Mouse (Mus musculus) small intestine, adult 2 months (tissue): Measurements from ENCODE around the gene Slc12a7. TPM values are rescaled to one million over a fixed set of nuclear protein-coding genes. Genes with fewer than 3 reads are reported as not detected.

Experiments
- H3K27ac ChIP-seq: fragments of 200-500 bp; 2 replicates; pipeline ENCODE4 v1.5.1; 2012; ENCODE audit warnings: low read depth, low read length, control low read depth, inconsistent platforms; ENCODE audit not compliant: insufficient read depth
- H3K27me3 ChIP-seq: fragments of 200-500 bp; 2 replicates; pipeline ENCODE4 v1.6.1; 2012; ENCODE audit warnings: mild to moderate bottlenecking, moderate library complexity, low read length, inconsistent platforms; ENCODE audit not compliant: control insufficient read depth, insufficient read depth
- H3K36me3 ChIP-seq: fragments of 200-500 bp; 2 replicates; pipeline ENCODE4 v1.6.1; 2012; ENCODE audit warnings: mild to moderate bottlenecking, low read length, control low read depth, inconsistent platforms; ENCODE audit not compliant: control insufficient read depth, insufficient read depth
- H3K4me1 ChIP-seq: fragments of 200-500 bp; 2 replicates; pipeline ENCODE4 v1.6.1; 2012; ENCODE audit warnings: low read length, inconsistent platforms, mixed read lengths; ENCODE audit not compliant: control insufficient read depth, insufficient read depth, insufficient read length
- H3K4me3 ChIP-seq: fragments of 200-500 bp; 2 replicates; pipeline ENCODE4 v1.5.1; 2012; ENCODE audit warnings: low read depth, mild to moderate bottlenecking, control low read depth, inconsistent platforms, low read length, moderate library complexity
- CTCF ChIP-seq: fragments of 200-500 bp; IDR thresholded peaks from 2 replicates; pipeline ENCODE4 v1.5.1; 2012; ENCODE audit warnings: low read depth, mild to moderate bottlenecking, control low read depth, inconsistent platforms, low read length, moderate library complexity, mixed read lengths; ENCODE audit not compliant: insufficient replicate concordance, insufficient read length; ENCODE audit errors: extremely low read depth
- POLR2A ChIP-seq: fragments of 200-500 bp; IDR thresholded peaks from 2 replicates; pipeline ENCODE4 v1.6.1; 2012; ENCODE audit warnings: low read depth, mild to moderate bottlenecking, control low read depth, inconsistent platforms, low read length, moderate library complexity
- WGBS: fragments of 180-500 bp; shearing (Covaris S2); methylation state at CpG from one replicate; pipeline ENCODE4 v1.1.7; 2018; 5-methylcytosine and 5-hydroxymethylcytosine counted together
- polyA plus RNA-seq: library from polyadenylated mRNA; depleted of rRNA; stranded (reverse); fragments of >200 nt; gene quantifications from 2 replicates; pipeline ENCODE4 v1.2.3, GENCODE M21; 2012

Slc12a7 gene
- polyA plus RNA-seq, 1 experiment = 147 TPM

DNA sequence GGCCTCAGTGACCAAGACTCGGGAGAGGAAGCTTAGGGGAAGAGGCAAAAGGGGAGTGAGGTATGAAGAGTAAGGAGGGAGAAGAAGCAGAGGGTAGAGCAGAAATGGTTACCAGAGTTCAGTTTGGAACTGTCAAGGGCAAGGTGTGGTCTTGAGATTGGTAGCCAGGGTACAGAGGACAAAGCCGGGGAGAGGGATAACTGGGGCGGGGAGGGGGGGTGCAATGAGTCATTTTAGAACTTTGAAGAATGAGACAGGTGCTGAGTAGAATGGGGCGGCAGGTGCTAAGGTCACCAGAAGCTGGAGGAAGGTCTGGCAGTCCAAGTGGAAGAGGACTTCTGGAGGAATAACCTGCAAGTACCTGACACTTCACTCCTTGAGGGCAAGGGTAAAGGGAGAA lies 19.7 kb upstream of the Slc12a7 start:
- Histone ChIP-seq H3K27me3 (no peaks in the 10 kb centered on the region), H3K4me3 (no peak overlapping the region), H3K4me1 (peaks cover 35% of the 10 kb centered on the region; the same call in 1 of the 2 replicates), H3K27ac (peak overlapping the region; percentile 80), H3K36me3 (no peaks in the 10 kb centered on the region)
- 31% methylated on average over 4 of the region's 4 CpGs for WGBS
- TF ChIP-seq CTCF = no peak
- no peak for TF ChIP-seq POLR2A

DNA sequence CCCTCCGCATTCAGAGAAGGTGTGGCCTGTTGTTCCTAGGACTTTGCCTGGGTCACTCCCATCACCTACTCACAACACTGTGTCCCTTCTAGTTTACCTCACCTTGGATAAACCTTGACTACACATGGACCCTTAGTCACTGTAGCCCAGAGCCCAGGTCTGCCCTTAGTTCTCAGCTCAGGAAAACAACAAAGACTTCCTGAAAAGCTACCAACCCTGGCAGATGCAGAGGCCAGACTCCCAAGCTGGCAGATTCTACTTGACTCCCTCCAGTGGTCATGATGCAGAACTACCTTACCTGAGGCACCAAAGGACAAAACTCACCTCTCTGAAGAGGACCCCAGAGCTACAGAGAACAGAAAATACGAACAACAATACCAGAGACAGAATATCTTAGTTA lies 18.9 kb upstream of the Slc12a7 start:
- no peak for TF ChIP-seq POLR2A
- TF ChIP-seq CTCF = peak; percentile 61; the same call in 1 of the 2 replicates
- Histone ChIP-seq H3K36me3 (no peaks in the 10 kb centered on the region), H3K4me1 (peaks cover 28% of the 10 kb centered on the region; the same call in 1 of the 2 replicates), H3K27me3 (no peaks in the 10 kb centered on the region), H3K4me3 (no peak overlapping the region), H3K27ac (peak overlapping the region; percentile 78)
- WGBS = 31% methylated on average over 2 of the region's 2 CpGs

DNA sequence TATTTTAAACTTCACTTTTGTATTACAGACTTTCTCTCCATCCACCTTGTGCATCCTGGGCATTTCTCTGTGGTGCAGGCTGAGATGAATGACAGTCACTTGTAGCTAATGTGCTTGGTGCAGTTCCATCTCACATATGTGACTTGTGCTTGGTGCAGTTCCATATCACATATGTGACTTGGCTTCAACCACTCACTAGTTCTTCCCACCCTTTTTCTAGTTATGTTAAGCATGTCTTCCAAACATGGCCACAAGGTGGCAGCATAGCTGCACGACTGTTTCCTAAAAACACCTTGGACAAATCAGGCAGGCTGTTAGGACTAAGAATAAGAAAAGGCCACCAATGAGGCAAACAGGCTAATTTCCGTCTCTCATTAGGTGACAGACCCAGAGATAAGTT lies 14.7 kb upstream of the Slc12a7 start:
- Histone ChIP-seq H3K27me3 (no peaks in the 10 kb centered on the region), H3K27ac (no peak overlapping the region), H3K4me3 (no peak overlapping the region), H3K4me1 (no peaks in the 10 kb centered on the region), H3K36me3 (no peaks in the 10 kb centered on the region)
- 2% methylated on average over 2 of the region's 2 CpGs for WGBS
- TF ChIP-seq CTCF (no peak), POLR2A (no peak)

DNA sequence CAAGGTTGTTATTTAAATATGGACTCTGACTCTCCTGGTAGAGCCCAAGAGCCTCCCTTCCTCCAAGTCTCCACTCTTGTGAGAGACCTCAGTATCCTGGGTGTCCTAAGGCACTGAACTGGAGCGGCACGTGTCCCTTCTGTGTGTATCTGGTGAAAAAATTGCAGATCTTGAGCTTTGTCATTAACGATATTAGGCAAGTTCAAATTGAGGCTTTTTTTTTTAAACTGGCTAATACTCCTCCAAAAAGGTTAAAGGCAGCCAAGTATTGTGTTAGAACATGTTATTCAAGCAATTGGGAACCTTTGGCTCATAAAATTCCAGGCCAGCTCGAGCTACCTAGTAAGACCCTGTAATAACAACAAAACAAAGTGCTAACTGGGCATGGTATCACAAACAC lies 12.7 kb upstream of the Slc12a7 start:
- H3K4me1 ChIP-seq = no peaks in the 10 kb centered on the region; the same call in 1 of the 2 replicates
- no peaks in the 10 kb centered on the region for H3K27me3 ChIP-seq
- no peaks in the 10 kb centered on the region for H3K36me3 ChIP-seq
- WGBS = 82% methylated on average over 4 of the region's 4 CpGs
- no peak for TF ChIP-seq POLR2A
- no peak for TF ChIP-seq CTCF
- no peak overlapping the region for H3K27ac ChIP-seq
- no peak overlapping the region for H3K4me3 ChIP-seq

DNA sequence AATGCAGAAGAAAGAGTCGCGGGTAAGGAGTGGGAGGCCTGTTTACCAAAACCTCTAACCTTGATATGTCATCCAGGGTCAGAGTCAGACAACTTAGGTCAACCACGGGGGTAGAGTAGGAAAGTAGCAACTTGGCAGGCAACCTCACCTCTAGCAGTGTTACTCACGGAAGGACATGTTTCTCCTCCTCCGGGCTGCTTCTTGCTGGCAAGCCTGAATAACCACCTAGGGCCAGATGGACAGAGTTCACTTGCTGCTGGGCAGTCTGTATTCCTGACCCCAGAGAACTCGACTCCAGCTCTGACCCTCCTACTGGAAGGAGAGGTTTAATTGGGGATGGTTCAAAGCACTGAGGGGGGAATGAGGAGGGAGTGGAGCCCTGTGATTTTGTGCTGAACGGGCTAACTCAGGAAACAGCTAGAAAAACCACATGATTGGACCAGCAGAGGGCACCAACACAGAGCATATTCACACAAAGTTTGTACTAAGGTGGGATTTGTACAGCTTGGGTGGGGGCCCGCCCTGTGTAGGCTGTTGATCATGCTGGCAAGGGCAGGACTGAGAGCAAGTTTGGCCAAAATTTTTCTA lies 9.7 kb upstream of the Slc12a7 start:
- WGBS = 27% methylated on average over 8 of the region's 8 CpGs
- TF ChIP-seq POLR2A = no peak
- TF ChIP-seq CTCF = peak; percentile 65; the same call in 1 of the 2 replicates
- Histone ChIP-seq H3K36me3 (no peaks in the 10 kb centered on the region), H3K4me3 (no peak overlapping the region), H3K27ac (no peak overlapping the region), H3K27me3 (no peaks in the 10 kb centered on the region), H3K4me1 (peaks cover 8% of the 10 kb centered on the region; the same call in 1 of the 2 replicates)

DNA sequence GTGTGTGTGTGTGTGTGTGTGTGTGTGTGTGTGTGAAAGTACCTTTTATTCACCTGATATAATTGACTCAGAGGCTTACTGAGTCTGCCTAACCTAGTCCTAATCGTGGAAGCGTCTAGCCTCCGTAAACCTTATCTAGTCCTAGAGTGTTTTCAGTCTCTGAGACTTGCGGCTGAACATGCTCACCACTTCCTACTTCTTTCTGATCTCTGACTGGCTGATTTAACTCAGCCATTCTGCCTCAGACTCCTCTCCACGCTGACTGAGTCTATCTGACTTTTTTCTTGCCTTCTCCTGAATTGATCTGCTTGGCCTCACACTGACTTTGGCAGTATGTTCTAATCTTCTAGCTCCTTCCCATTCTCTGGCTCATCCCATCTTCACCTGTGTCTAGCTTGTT lies 7.6 kb upstream of the Slc12a7 start:
- Histone ChIP-seq H3K4me3 (no peak overlapping the region), H3K36me3 (no peaks in the 10 kb centered on the region), H3K27me3 (no peaks in the 10 kb centered on the region), H3K27ac (peak overlapping the region; percentile 34; the same call in 1 of the 2 replicates), H3K4me1 (peaks cover 20% of the 10 kb centered on the region; the same call in 1 of the 2 replicates)
- 51% methylated on average over 5 of the region's 5 CpGs for WGBS
- TF ChIP-seq POLR2A = no peak
- no peak for TF ChIP-seq CTCF

DNA sequence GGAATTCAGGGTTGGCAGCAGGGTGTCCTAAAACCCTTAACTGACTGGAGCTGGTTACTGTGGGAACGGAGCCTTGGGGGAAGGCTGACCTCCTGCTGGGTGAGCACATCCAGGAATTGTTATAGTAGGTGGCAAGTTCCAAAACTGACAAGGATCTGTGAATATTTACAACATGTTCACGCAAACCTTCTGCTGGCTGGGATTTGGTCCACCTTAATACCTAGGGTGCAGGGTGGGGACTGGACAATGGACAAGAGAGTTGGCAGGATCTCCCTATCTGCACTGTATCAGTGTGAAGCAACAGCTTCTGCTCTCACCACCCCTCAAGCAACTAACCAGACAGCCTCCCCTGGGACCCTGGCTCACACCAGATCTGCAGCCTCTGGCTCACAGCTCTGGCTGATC lies 5.3 kb upstream of the Slc12a7 start:
- Histone ChIP-seq H3K27me3 (no peaks in the 10 kb centered on the region), H3K36me3 (no peaks in the 10 kb centered on the region), H3K4me1 (peaks cover 30% of the 10 kb centered on the region; the same call in 1 of the 2 replicates), H3K4me3 (no peak overlapping the region), H3K27ac (0 out of 2 replicates have a peak overlapping the region, but pooled peaks have one; percentile 87)
- 66% methylated on average over 2 of the region's 2 CpGs for WGBS
- TF ChIP-seq CTCF = no peak
